Mouse (Mus musculus) adrenal gland, postnatal 4 days (tissue): Measurements from ENCODE around the gene Adam23. TPM values are rescaled to one million over a fixed set of nuclear protein-coding genes. Genes with fewer than 3 reads are reported as not detected.

Source experiments
- DNase-seq, 2 experiments: peaks; one replicate each; pipeline ENCODE4 v3.0.0; 2021 to 2022; ENCODE audit warnings: low spot score in 2 of 2, mixed read lengths in 2 of 2
- long read RNA-seq, 2 experiments: library from polyadenylated mRNA; stranded (forward); transcript quantifications; one replicate each; pipeline ENCODE4 v2.0.0; 2021
- total RNA-seq, 2 experiments: library from RNA; stranded (reverse); gene quantifications; 2 replicates each; pipeline ENCODE4 v1.2.3; 2021

Gene Adam23
- total RNA-seq = 10 to 100 TPM; 18.5 to 21.2 TPM
- long read RNA-seq, experiment 1, full-length matches to known transcripts = 8 of 10 reads
- long read RNA-seq, experiment 1, partial matches to known transcripts = 2 of 10 reads
- long read RNA-seq, experiment 1, other reads (novel, unspliced or antisense) = 0 of 10 reads
- long read RNA-seq, experiment 2, full-length matches to known transcripts = 6 of 11 reads
- long read RNA-seq, experiment 2, partial matches to known transcripts = 4 of 11 reads
- long read RNA-seq, experiment 2, other reads (novel, unspliced or antisense) = 1 of 11 reads

DNA sequence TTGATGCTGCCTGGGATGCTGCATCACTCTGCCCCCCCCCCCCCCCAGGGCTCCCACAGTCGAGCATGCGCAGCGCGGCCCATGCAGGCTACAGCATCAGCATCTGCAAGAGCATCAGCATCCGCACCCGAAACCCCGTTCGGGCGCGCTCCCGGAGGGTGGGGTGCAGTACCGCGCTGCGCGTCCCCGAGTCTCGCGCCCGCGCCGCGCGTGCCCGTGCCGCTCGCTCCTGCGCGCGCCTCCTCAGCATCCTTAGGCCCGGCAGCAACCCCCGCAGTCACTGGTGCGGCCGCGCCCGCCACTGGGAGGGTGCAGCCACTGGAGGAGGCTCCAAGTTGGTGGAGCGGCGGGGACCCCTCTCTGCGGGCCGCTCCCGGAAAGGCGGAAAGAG is at the start of gene Adam23:
Gene Adam23, plus strand, starts transcription at position 236 of the 391 bp plus-strand sequence.
- no peak for DNase-seq

DNA sequence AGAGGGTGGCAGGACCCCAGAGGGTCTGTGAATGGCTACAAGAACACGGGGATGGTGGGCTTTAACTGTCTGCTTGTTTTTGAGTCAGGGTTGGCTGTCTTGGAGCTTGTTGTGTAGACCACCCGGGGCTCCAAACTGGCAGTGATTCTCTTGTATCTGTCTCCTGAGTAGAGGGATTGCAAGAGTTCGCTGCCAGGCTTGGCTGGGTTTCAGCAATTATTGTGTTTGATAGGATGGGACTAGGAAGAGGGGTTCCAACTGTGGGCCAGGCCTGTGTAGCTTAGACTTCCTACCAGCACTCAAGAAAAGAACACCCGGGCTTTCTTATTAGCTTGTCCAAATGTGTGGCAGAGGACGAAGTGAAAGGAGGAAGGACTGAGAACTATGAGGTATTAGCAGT is 44.6 kb upstream of the Adam23 start:
- no peak for DNase-seq

DNA sequence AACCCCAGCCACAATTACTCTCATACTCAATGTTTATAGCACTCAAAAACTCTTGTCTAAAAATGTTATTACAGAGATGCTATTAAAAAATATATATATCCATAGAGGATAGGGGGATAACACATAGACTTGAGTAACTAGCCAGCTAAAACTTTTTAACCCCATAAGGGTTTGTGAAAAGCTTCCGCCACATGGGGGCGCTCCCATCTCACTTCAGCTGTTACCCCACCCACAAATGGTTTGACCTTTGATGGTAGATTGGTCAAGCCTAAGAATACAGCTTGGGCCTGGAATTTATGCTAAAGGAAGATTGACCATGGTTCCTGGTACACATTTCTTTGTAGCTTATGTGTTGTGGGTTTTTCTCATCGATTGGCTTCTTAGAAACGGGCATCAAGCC is 42.1 kb upstream of the Adam23 start:
- DNase-seq = peak in 1 of 2 experiments; percentile 25

DNA sequence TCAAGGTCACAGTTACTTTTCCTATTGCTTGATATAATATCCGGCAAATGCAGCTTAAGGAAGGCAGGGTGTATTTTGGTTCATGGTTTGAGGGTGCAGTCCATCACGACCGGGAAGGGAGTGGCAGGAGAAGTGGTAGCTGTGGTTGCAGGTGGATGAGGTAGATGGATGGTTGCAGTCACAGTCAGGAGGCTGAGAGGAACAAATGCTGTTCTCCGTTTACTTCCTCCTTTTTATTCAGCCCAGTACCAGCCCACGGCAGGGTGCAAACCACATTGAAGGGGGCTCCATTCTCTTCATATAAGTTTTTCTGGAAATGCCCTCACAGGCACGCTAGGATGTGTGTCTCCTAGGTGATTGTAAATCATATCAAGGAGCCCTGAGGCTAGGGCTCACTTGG is 37.3 kb upstream of the Adam23 start:
- DNase-seq = no peak

DNA sequence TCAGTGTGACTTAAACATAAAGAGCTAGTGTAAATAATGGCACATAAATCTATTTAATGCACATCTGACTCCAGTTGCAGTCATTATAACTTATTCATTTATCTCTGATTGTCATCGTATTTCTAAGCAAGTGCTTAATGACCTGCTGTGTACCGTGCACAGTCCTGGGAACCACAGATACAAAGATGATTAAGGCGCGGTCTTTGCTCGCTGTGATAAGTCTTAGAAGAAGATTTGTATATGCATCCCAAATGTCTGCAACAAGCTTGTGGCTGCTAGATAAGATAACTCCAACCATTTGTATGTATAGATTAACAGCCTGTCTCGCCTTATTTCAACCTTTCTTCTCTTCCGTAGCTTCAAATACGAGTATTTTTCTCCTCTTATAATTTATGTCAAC is 27.2 kb upstream of the Adam23 start:
- no peak for DNase-seq

DNA sequence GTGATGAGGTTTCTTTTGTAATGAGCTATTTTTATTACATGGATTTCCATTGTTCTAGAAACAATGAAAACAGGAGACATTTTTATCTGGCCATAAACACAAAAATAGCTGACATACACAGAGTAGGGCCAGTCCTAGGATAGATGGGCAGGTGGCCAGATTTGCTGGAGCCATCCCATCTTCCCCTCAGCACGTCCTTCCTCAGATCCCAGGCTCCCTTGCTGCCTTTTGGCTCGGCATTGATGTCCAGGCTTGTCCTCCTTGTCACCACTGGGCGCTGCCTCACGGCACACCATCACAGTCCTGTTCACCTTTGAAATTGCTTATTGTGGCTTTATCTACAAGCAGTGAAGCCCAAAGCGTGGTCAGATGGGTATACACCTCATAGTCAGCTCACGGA is 15.0 kb upstream of the Adam23 start:
- no peak for DNase-seq

DNA sequence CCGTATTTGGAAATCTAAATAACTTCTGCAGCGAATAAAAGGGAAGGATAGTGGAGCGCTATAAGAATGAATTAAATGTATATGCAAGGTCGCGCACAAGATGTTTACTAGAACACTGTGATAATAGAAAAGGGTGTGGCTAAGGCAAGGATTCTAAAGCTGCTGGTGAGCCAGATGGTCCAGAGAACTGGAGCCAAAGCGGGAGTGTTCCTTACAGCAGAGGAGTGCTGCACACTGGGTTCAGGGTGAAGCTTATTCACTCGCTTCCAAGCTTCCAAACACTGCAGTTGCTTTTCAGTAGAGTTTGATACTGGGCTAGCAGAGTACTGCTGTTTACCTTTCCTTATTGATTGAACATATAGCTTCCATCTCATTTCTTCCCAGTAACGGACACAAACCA is 14.5 kb upstream of the Adam23 start:
- no peak for DNase-seq

DNA sequence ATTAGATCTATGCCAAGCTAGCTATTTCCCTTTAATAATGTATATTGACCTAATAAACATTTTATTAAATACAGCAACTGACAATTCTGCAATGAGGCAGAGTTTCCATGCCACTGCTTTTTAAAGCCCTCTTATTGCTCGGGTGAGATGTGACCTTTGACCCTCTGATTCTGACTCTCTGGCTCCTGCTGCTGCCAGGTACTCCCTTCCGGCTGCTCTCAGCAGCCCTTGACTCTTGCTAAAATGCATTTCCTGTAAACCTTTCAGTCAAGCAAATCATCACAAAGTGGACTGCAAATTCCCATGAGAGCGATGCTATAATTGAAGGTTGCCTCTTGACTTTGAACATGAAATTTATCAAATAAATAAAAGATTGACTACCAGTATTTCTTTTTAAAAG is 13.8 kb upstream of the Adam23 start:
- DNase-seq = no peak

DNA sequence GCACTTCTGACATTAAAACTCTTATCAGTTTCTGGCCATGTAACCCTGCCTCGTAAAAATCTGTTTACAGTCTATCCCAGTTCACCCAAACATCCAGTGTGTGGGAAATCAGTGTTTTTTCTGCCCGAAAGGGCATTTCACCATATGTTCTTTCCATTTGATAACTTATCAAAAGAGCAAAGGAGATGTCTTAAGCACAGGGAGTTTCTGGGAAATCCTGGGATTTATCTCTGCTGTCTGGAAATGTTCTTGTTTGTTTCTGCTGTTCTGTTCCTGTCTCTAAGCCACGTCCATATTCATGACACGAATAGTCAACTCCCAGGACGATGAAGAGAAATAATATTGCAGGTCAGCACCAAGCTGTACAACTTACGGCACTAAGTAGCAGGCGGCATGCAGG is 11.6 kb upstream of the Adam23 start:
- no peak for DNase-seq

DNA sequence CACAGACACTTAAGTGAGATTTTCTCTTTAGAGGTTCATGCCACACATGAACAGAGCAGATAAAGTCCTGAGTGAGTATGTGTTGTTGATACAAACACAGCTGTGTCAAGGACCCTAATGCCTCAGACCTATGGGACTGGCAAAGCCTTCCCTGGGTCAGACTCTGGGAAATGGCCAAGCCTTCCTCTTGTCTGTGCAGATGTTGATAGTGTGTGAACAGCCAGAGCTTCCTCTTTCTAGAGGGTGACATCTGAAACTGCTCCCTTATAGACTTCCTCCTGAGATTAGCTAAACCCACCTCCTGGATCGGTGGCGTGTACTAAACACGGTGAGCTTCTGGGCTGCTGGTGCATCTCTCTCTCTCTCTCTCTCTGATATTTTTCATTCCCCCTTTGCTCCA is 8.2 kb upstream of the Adam23 start:
- no peak for DNase-seq

DNA sequence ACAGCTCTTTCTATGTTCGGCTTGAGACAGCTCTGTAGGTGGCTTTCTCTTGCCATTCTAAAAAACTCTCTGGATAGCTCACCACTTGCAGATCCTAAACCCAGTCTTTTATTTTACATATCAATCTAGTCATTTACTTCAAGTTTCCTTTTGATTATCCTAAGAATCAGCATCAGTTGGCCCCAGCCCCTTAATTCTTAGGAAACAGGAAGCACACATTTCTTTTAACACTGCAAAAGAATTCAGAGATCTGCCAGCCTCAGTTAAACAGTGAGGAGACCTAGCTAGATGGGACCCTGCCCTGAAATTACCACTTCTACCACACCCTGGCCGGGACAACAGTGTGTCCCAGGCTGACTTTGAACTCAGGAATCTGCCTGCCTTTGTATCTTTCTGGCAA is 3.5 kb upstream of the Adam23 start:
- no peak for DNase-seq

DNA sequence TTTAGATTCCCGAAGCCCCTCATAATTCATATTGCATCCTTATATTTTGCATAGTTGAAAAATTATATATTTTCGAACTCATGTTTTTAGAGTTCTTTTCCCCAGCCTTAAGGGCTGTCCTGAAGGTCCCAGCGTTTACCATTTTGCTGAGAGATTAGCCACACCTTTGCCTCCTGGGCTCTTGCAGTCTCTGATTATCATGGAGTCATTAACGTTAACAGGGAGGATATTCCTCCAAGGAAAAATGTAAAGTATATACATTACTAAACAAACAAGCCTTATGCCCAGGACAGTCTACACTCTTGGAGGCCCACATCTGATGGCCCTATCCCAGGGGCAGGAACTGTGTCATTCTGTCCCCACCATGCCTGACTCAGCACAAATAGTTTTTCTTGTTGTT is 3.1 kb upstream of the Adam23 start:
- DNase-seq = no peak

DNA sequence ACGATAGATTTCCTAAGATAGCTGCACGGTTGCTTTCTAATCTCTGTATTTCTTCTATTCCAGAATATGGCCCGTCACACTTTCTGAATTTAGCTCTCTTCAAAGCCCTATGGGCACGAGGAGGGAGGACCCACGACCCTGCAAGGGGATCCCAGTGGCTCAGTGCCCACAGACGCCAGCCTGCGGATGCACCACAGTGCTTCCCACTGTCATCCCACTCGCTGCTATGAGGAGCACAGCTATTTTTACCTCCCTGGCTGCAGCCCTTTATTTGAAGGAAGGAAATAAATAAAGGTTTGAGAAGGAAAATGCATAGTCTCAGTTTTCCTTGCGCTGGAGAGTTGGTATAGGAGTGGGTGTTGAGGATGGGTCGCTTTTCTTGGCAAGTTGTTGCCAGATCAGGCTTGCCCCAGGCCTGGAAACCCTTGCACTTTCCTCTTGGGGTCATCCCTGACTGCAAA is 512 bp upstream of the Adam23 start:
- DNase-seq = no peak

DNA sequence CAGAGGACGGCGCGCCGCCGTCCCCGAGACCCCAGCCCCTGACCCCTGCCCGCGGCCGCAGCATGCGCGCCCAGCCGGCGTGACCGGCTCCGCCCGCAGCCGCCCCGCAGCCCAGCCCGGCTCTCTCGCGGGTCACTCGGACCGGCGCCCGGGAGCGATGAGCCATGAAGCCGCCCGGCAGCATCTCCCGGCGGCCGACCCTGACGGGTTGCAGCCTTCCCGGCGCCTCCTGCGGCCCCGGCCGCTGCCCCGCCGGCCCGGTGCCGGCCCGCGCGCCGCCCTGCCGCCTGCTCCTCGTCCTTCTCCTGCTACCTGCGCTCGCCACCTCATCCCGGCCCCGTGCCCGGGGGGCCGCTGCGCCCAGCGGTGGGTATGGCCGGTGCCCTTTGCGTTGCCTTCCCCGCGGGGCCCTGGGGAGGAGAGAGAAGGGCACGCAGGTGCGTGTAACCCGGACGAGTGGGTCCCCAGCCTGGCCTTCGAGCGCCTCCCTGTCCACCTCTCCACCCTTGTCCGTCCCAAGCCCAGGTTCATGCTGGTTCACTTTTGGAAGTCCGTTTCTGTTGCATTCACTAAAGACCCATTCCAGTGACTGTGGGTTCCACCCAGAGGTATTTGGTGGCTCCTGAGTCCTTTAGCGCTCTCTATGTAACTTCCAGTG is 485 bp downstream of the Adam23 start:
- DNase-seq = no peak

DNA sequence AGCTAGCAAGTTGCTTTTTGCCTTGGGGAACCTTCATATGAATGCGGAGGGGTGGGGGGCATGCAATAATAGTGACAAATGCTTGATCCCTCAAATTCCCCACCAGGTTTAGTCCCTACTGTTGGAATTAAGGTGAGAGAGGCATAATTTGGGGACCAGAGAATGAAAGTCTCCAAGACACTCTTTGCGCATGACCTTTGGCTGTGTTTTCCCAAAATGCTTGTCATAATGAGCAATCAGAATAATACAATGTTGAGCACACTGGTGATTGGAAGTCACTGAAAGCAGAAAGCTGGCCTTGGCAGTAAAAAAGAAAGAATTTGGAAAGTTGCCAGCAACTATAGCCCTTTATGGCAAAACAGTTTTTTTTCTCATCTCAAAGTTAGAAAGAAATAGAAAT is 1.0 kb downstream of the Adam23 start:
- DNase-seq = no peak

DNA sequence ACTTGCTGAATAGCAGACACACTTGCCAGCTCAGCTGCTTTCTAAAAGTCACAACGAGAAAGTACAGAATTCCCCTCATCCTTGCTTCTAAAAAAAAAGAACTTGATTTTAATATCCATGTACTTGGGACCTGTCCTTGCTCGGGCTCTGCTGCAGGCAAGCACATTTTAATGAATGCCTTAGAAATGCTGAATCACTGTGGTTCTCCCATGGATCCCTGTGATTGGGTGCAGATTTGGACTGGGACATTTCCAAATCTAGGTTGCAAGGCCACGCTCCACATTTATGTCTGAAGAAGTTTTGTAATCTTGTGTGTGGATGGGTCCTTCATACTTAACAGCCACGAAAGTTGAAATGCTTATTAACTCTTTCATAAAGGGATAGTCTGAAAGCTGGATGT is 4.4 kb downstream of the Adam23 start:
- DNase-seq = peak in 1 of 2 experiments; percentile 14

DNA sequence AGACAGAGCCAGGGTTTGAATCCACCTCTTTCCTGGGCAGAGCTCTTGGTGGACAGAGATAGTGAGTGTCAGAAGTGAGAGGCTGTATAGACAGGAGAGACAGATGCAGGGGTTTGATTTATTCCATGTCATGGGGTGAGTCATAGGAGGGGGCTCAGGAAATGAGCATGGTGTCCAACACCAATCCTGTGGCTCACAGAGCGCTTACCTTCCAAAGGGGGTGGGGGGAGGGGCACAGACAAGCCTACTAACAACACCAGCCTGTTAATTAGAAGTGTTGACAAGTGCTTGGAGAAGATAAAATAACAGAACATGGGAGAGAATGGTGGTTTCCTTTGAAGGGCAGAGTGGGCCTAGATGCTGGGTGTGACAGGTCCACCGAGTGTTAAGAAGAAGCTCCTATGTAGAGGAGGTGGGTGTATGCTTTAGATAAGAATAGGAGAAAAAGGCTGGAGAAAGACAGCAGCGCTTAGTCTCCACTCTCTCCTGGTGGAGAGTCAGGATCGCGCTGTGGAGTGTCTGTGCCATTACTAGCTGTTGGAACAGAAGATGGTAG is 7.7 kb downstream of the Adam23 start:
- no peak for DNase-seq

DNA sequence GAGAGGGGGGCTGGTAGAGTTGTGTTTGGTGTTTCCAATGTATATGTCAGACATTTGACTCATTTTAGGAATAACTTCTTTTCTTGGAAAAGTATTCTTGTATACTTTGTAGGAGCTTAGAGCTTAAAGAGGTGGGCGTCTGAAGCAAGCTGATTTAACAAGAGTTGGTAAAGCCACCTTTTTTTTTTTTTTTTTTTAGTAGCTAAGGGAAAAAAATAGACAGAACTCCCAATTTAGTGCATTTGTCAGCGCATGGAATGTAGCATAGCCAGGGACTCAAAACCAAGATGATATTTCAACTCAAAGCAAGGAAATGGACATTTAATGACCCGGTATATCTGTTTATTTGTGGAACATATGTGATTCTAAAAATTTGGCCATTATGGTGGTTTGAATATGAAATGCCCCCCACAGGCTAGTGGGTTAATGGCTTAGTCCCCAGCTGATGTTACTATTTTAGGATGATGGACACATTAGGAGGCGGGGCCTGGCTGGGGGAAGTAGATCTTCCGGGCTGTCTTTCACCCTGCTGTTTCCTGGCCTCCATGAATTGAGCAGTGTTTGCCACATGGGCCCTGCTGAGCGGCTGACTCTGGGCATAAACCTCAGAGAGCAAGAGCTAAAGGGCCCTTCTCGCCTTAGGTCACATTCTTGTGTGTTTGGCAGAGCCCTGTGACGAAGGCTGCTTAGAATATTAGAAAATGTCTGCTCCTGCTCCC is 12.3 kb downstream of the Adam23 start:
- DNase-seq = no peak

DNA sequence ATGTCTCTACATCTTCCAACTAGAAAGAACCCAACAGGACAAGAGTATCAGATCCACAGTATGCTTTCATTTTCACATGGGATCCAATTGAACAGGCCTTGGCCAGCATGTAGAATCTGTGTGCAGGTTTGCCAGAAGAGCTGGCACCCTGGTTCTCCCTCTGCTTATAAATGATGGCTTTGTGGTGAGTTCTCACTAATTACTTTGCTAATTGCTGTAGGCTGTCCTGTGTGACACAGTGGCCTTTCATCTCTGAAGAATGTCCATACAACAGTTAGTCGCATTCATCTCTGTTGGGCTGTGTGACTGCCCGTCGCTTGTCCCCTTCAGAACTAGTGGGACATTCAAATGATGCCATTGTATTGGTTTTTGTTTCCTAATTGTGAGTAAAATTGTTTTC is 13.5 kb downstream of the Adam23 start:
- no peak for DNase-seq

DNA sequence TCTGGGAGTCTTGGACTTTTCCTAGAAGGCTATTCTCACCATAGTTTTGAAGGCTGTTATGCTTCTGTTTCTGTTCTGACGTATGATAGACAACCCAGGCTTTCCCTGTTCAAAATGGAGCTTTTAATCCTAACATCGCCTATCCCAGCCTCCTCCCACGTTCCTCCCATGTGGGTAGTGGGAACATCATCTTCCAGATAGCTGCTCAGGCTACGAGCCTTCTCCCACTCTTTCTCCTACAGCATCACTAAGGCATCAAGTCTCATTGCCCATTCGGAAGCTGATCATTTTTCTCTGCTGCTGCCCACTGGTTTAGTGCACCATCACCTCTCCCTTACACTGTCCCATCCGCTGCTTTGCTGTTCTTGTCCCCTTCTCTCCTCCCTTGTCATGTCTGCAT is 14.2 kb downstream of the Adam23 start:
- no peak for DNase-seq

DNA sequence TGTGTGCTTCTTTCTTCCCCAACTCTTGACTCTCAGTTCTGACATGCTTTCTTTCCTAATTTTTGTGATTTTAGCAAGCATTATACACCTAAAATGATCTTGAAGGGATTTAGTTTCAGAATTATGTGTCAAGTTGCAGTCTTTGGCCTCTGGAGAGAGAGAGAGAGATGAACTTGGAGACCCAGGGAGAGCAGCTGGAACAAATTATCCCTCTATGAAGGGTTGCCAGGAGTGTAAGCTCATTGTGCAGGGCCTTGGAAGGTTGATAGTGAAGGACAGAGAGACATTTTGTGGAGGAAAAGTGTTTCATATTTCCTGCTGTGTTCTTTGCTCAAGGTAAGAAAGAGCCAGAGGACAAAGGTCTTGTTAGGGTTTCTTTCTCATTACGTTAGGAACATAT is 18.8 kb downstream of the Adam23 start:
- no peak for DNase-seq

DNA sequence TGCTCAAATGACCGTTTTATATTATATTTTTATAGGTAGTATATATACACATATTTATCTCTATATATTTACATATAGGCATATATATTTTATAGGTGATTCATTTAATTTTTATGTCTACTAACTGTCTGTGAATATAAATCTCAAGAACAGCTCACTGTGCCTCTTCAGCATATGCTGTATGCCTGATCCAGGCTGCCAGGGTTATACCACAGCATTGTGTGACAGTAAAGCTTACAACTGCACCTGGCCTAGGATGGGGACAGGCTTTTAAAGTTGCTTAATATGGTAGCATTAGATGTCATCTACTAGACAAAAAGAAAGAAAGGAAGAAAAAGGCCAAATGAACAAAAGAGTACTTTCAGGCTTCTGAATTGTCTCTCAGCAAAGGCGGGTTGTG is 27.6 kb downstream of the Adam23 start:
- DNase-seq = no peak
